Comparison of ENCODE assay signal across 23 mouse cellular contexts in the genomic region with DNA sequence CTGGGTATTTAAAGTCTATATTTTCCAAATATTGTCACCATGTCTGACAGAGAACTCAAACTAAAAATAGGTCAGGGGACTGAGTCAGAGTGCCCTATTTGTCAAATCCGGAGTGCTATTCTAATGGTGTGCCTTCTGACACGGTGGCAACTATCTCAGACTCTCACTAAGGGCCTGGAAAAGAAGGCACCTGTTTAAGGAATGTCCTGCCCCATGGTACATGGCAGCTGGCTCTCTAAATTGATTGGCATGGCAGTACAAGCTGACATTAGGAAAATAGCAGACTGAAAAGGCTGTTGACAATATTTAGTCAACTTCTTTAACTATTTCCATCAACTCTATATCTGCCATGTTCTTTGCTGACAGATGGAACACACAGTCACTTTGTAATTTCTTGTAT.
A peak's percentile ranks its signal among the peaks of the same experiment; 100 is the strongest.
DNase-seq lines count a peak whose midpoint lies in the region; ATAC-seq and TF ChIP-seq lines count a peak whose summit lies in the region.
"Had no signal": no experiment of that assay in that cellular context is flagged by ENCODE, and none has a peak within 500 bp of the region (broad histone marks: within the 10 kb centered on the region; RNA-seq: fewer than 3 reads in every experiment).

No protein-coding gene starts in this region.

- no peak overlapping the region for H3K4me2 ChIP-seq in embryonic facial prominence, embryonic 14.5 days (ENCODE audit: low read depth, low read length)
- H3K4me2 ChIP-seq in myocyte (ENCODE audit: low read depth): no peak overlapping the region
- no peak overlapping the region for H3K4me2 ChIP-seq in hindbrain, embryonic 14.5 days (replicated peaks)

- no peak overlapping the region for H3ac ChIP-seq in myocyte (ENCODE audit: control insufficient read depth, insufficient read length)

- no peaks in the 10 kb centered on the region for H3K9me3 ChIP-seq in embryonic facial prominence, embryonic 14.5 days (ENCODE audit: control insufficient read depth, low read length)
- no peaks in the 10 kb centered on the region for H3K9me3 ChIP-seq in embryonic facial prominence, embryonic 10.5 days
- H3K9me3 ChIP-seq in hindbrain, embryonic 14.5 days (ENCODE audit: control insufficient read depth, low read length): no peaks in the 10 kb centered on the region
- H3K9me3 ChIP-seq: G1E had no signal

- TF ChIP-seq CTCF in thymus, adult 2 months (IDR thresholded peaks at IDR 0.05; ENCODE audit: borderline replicate concordance, control insufficient read depth, extremely low read depth, insufficient read depth, low read length, poor library complexity): no peak

- no peak overlapping the region for H3K27ac ChIP-seq in embryonic facial prominence, embryonic 14.5 days (replicated peaks; ENCODE audit: low read depth, low read length)
- no peak overlapping the region for H3K27ac ChIP-seq in embryonic facial prominence, embryonic 10.5 days (replicated peaks)
- no peak overlapping the region for H3K27ac ChIP-seq in hindbrain, embryonic 14.5 days
- H3K27ac ChIP-seq in thymus, adult 2 months (ENCODE audit: control insufficient read depth, insufficient read depth, low read length): no peak overlapping the region

- no peaks in the 10 kb centered on the region for H3K4me1 ChIP-seq in embryonic facial prominence, embryonic 14.5 days (ENCODE audit: control insufficient read depth, insufficient read depth, low read length)
- H3K4me1 ChIP-seq in embryonic facial prominence, embryonic 10.5 days: no peaks in the 10 kb centered on the region
- H3K4me1 ChIP-seq in hindbrain, embryonic 14.5 days (replicated peaks; ENCODE audit: control insufficient read depth, insufficient read depth, low read length): no peaks in the 10 kb centered on the region
- no peaks in the 10 kb centered on the region for H3K4me1 ChIP-seq in thymus, adult 2 months (replicated peaks; ENCODE audit: control insufficient read depth, insufficient read depth, low read length)

- TF ChIP-seq POLR2A in myocyte (IDR thresholded peaks at IDR 0.05; ENCODE audit: insufficient read length, low read depth): no peak
- no peak for TF ChIP-seq POLR2A in thymus, adult 2 months (IDR thresholded peaks at IDR 0.05; ENCODE audit: control insufficient read depth, extremely low read depth, insufficient read depth, low read length, poor library complexity)

- H3K79me2 ChIP-seq in myocyte (ENCODE audit: control insufficient read depth, insufficient read depth): no peaks in the 10 kb centered on the region

- no peak overlapping the region for H3K4me3 ChIP-seq in embryonic facial prominence, embryonic 14.5 days (ENCODE audit: low read depth, low read length)
- no peak overlapping the region for H3K4me3 ChIP-seq in embryonic facial prominence, embryonic 10.5 days
- no peak overlapping the region for H3K4me3 ChIP-seq in myocyte
- H3K4me3 ChIP-seq in hindbrain, embryonic 14.5 days (replicated peaks; ENCODE audit: low read length): no peak overlapping the region
- H3K4me3 ChIP-seq in thymus, adult 2 months (ENCODE audit: control insufficient read depth, insufficient read depth, low read length): no peak overlapping the region

- no peaks in the 10 kb centered on the region for H3K36me3 ChIP-seq in embryonic facial prominence, embryonic 14.5 days (ENCODE audit: control insufficient read depth, insufficient read depth, low read length)
- H3K36me3 ChIP-seq in embryonic facial prominence, embryonic 10.5 days (replicated peaks): no peaks in the 10 kb centered on the region
- no peaks in the 10 kb centered on the region for H3K36me3 ChIP-seq in myocyte (ENCODE audit: control insufficient read depth, insufficient read depth)
- H3K36me3 ChIP-seq in hindbrain, embryonic 14.5 days (replicated peaks; ENCODE audit: control insufficient read depth, insufficient read depth): no peaks in the 10 kb centered on the region
- H3K36me3 ChIP-seq in thymus, adult 2 months (ENCODE audit: control insufficient read depth, insufficient read depth, low read length): no peaks in the 10 kb centered on the region
- H3K36me3 ChIP-seq: G1E had no signal

- no peaks in the 10 kb centered on the region for H3K27me3 ChIP-seq in embryonic facial prominence, embryonic 14.5 days (replicated peaks; ENCODE audit: control insufficient read depth, insufficient read depth, low read length)
- H3K27me3 ChIP-seq in embryonic facial prominence, embryonic 10.5 days (replicated peaks; ENCODE audit: low read depth, poor library complexity, severe bottlenecking): no peaks in the 10 kb centered on the region
- H3K27me3 ChIP-seq in myocyte (ENCODE audit: control insufficient read depth, insufficient read depth, insufficient read length): no peaks in the 10 kb centered on the region
- no peaks in the 10 kb centered on the region for H3K27me3 ChIP-seq in hindbrain, embryonic 14.5 days (ENCODE audit: control insufficient read depth, insufficient read depth, low read length)
- H3K27me3 ChIP-seq in thymus, adult 2 months (ENCODE audit: control insufficient read depth, insufficient read depth, low read length): no peaks in the 10 kb centered on the region
- H3K27me3 ChIP-seq: CH12.LX, Patski had no signal

- 72% methylated on average over 2 of the region's 2 CpGs for WGBS in embryonic facial prominence, embryonic 14.5 days
- 87% methylated on average over 2 of the region's 2 CpGs for WGBS in embryonic facial prominence, embryonic 10.5 days
- WGBS in hindbrain, embryonic 14.5 days: 88% methylated on average over 2 of the region's 2 CpGs
- 92% methylated on average over 2 of the region's 2 CpGs for WGBS in thymus, adult 2 months

- H3K9ac ChIP-seq in embryonic facial prominence, embryonic 14.5 days (ENCODE audit: low read depth, low read length): no peak overlapping the region
- H3K9ac ChIP-seq in hindbrain, embryonic 14.5 days: no peak overlapping the region

- intact Hi-C loops in gastrocnemius, postnatal 36 days (cut with DNase I): no loop called here

- DNase-seq in embryonic facial prominence, embryonic 14.5 days (ENCODE audit: low spot score): peak; percentile 8
- DNase-seq in embryonic facial prominence, embryonic 10.5 days (ENCODE audit: low spot score): no peak
- peak; percentile 6 for DNase-seq in gastrocnemius, adult 18-20 months (ENCODE audit: low spot score)
- no peak for DNase-seq in gastrocnemius, postnatal 36 days
- peak; percentile 10 for DNase-seq in adipocyte (ENCODE audit: low spot score)
- DNase-seq in hindbrain, embryonic 14.5 days (ENCODE audit: low spot score): no peak
- no peak for DNase-seq in thymus, adult 2 months
- DNase-seq: adrenal gland, adult 2 months; adrenal gland, adult 8-10 months; adrenal gland, postnatal 10 days; adrenal gland, postnatal 14 days; adrenal gland, postnatal 25 days; adrenal gland, postnatal 36 days; B cell, adult 2 months; cerebellum, adult 11 months; cerebellum, adult 11-12 months; cerebellum, adult 18-20 months had no signal

- ATAC-seq in embryonic facial prominence, embryonic 14.5 days (ENCODE audit: low read depth): 0 out of 2 replicates have a peak, but pooled peaks have one; percentile 26
- ATAC-seq in hindbrain, embryonic 14.5 days (ENCODE audit: low FRiP score): no peak
- ATAC-seq: activated CD4-positive, CD25-positive, alpha-beta regulatory T cell, adult 4 months; CD4-positive, CD25-positive, alpha-beta regulatory T cell, adult 4 months; Patski had no signal

TF ChIP-seq in myocyte, 11 proteins besides CTCF, POLR2A, EP300 and RAD21:
- TF ChIP-seq MYOD1 (IDR thresholded peaks at IDR 0.05; ENCODE audit: control insufficient read depth in 1 of 3, insufficient read length in 2 of 3, low read depth in 2 of 3): peak; percentile 58 to 95 (median 85)
- peak in 2 of 3 experiments; percentile 58 to 92 for TF ChIP-seq MYOG (IDR thresholded peaks at IDR 0.05; ENCODE audit: control insufficient read depth in 1 of 3, insufficient read depth in 1 of 3, insufficient read length in 2 of 3, low read depth in 2 of 3)
- no peak for TF ChIP-seq SRF (IDR thresholded peaks at IDR 0.05; ENCODE audit: control insufficient read depth, insufficient read length, low read depth)
- TF ChIP-seq TCF12 (IDR thresholded peaks at IDR 0.05; ENCODE audit: insufficient read depth, poor library complexity, severe bottlenecking): peak; percentile 76

Comparison
In these comparisons a context has a peak if more than half of its experiments do, and no peak if none do; other contexts are left out.
1. DNase-seq: peak in embryonic facial prominence, embryonic 14.5 days (single experiment), gastrocnemius, adult 18-20 months (single experiment) and adipocyte (single experiment); none in embryonic facial prominence, embryonic 10.5 days (single experiment), gastrocnemius, postnatal 36 days (0 of 2), hindbrain, embryonic 14.5 days (single experiment) and thymus, adult 2 months (single experiment).